Mouse (Mus musculus): Measurements from ENCODE around the gene Adh6b. TPM values are rescaled to one million over a fixed set of nuclear protein-coding genes. Genes with fewer than 3 reads are reported as not detected.

Gene Adh6b
- polyA plus RNA-seq, 1 experiment from 2014 or later, result 0.10 TPM

DNA sequence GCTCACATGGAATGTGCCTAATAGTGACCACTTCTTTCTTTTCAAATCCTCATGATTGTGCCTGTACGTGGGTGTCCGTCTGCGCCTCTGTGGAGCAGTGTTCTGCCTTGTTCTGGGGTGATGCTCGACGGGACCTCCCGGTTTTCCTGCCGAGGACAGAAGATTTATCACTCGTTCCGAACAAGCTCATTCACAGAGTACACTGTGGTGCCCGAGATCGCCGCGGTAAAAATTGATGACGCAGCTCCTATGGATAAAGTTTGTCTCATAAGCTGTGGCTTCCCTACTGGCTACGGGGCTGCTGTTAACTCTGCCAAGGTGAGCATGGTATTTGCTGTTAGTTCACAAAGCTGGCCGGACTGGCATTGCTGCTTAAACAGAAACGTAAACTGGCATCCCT lies 16.6 kb upstream of the Adh6b start:
- Histone ChIP-seq H3K27ac (no peak overlapping the region), H3K4me2 (no peak overlapping the region), H3K36me3 (no peaks in the 10 kb centered on the region), H3K9ac (no peak overlapping the region), H3K9me3 (peaks cover 6% of the 10 kb centered on the region; the same call in 1 of the 2 replicates), H3K4me3 (no peak overlapping the region), H3K27me3 (no peaks in the 10 kb centered on the region), H3K4me1 (replicated peaks) (no peaks in the 10 kb centered on the region)
- ATAC-seq (ENCODE audit: low FRiP score), result no peak
- WGBS, result 91% methylated on average over 17 of the region's 17 CpGs

DNA sequence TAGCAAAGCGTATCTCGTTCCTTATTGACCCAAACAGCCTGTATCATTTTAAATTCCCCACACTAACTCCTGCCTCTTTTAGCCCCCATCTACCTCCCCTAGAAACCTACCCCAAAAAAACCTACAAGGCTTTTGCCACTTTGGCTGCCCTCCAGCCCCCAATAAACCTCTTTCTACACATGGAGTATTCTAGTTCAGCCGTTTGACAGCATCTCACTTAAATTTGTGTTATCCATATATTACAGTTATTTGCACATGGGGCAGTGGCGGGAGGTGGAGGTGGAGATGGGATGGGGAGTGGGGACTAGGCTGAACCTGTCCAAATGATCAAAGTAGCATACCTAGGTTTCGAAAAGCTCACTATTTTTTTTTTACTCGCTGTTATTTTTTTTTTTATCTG lies 16.1 kb upstream of the Adh6b start:
- no peak overlapping the region for H3K27ac ChIP-seq
- H3K9me3 ChIP-seq, result peaks cover 6% of the 10 kb centered on the region; the same call in 1 of the 2 replicates
- no peak overlapping the region for H3K4me2 ChIP-seq
- no peak for ATAC-seq (ENCODE audit: low FRiP score)
- no peak overlapping the region for H3K9ac ChIP-seq
- WGBS, result 89% methylated on average over 6 of the region's 6 CpGs
- no peaks in the 10 kb centered on the region for H3K36me3 ChIP-seq
- no peaks in the 10 kb centered on the region for H3K27me3 ChIP-seq
- H3K4me1 ChIP-seq (replicated peaks), result no peaks in the 10 kb centered on the region
- no peak overlapping the region for H3K4me3 ChIP-seq

DNA sequence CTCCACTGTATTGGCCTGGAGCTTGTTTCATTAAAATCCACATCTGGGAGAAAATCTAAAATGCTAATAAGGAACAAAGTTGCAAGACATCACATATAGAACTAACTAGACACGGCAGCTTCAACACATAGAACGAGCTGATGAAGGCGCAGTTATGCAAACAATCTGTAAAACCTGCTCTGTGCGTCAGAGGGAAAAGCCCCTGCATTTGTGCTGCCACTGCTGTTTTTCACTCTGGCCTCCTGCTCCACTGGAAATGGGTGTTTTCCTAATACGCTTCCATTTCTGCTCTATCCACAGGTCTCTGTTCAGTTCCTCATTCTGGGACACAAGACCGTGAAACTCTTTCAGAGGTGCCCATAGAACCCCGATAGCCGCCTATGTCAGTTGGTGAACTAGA lies 7.7 kb upstream of the Adh6b start:
- H3K4me2 ChIP-seq, result no peak overlapping the region
- no peak overlapping the region for H3K27ac ChIP-seq
- H3K9ac ChIP-seq, result no peak overlapping the region
- no peaks in the 10 kb centered on the region for H3K9me3 ChIP-seq
- no peak overlapping the region for H3K4me3 ChIP-seq
- ATAC-seq (ENCODE audit: low FRiP score), result no peak
- no peaks in the 10 kb centered on the region for H3K36me3 ChIP-seq
- H3K27me3 ChIP-seq, result no peaks in the 10 kb centered on the region
- no peaks in the 10 kb centered on the region for H3K4me1 ChIP-seq (replicated peaks)
- 93% methylated on average over 8 of the region's 8 CpGs for WGBS

DNA sequence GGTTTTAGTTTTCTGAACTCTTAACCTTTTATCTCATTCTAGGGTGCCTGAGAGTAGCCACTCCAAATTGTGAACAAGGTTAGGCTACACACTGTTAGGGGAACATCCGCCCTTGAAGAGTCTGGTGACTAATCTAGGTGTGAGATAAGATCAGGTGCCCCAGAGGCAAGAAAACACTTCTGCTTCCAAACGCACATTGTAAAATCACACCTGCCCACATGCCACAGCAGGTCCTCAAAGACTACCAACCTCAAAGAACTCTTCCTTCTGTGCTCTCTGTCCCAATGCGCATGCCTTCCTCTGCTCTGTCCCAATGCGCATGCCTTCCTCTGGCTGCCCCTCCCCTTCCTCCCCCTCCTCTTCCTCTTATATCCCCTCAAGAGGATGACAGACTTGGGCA lies 7.3 kb upstream of the Adh6b start:
- no peaks in the 10 kb centered on the region for H3K36me3 ChIP-seq
- no peak overlapping the region for H3K4me2 ChIP-seq
- H3K9ac ChIP-seq, result no peak overlapping the region
- whole genome bisulfite sequencing, result 91% methylated on average over 4 of the region's 4 CpGs
- H3K4me3 ChIP-seq, result no peak overlapping the region
- no peak overlapping the region for H3K27ac ChIP-seq
- H3K4me1 ChIP-seq (replicated peaks), result no peaks in the 10 kb centered on the region
- H3K27me3 ChIP-seq, result no peaks in the 10 kb centered on the region
- no peak for ATAC-seq (ENCODE audit: low FRiP score)
- H3K9me3 ChIP-seq, result no peaks in the 10 kb centered on the region

DNA sequence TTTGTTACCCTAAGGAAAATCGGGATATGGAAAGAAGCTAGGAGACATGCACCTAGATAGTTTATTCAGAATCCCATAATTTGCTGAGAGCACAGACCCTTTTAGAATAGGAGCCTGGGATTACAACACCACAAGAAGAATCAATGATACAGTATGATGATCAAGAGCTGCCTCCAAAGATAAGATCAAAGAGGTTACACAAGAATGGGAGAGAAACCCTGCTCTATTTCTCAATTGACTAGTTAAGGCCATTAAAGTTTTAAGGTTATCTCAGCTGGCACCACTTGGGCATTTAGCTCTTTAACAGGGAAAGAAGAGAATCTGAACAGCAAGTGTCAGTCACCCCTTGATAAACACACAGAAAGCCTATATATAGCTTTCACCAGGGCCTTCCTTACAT lies 6.0 kb upstream of the Adh6b start:
- 94% methylated on average over 1 of the region's 1 CpGs for WGBS
- Histone ChIP-seq H3K9ac (no peak overlapping the region), H3K27ac (no peak overlapping the region), H3K4me1 (replicated peaks) (no peaks in the 10 kb centered on the region), H3K27me3 (no peaks in the 10 kb centered on the region), H3K4me2 (no peak overlapping the region), H3K9me3 (no peaks in the 10 kb centered on the region), H3K4me3 (no peak overlapping the region), H3K36me3 (no peaks in the 10 kb centered on the region)
- no peak for ATAC-seq (ENCODE audit: low FRiP score)

DNA sequence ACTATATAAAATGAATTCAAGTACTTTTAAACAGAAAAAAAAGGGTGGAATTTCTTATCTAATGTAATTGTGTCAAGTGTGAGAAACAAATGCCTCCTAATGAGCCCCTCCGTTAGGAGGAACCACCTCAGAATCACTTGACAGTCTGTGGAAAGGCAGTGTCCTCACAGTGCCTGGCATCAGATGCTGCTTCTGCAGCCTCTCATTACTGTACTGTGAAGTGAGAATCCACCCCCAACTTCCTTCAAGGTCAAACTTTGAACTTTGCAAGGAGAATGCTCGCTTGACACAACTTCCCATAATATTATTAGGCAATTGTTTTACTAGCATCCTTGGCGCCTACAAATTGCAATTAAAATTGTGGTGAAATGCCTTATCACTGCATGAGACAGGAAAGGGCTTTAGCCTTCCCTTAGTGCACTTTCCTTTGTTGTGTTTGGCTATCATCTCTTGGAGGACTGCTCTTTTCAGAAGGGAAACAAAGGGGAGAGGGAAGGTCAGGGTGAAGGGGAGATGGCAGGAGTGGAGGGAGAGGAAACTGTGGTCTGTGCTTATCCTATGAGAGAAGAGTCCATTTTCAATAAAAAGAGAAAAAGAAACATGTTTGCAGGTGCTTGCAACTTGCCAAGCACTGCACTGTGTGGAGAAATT lies 5.3 kb upstream of the Adh6b start:
- H3K4me1 ChIP-seq (replicated peaks), result no peaks in the 10 kb centered on the region
- no peaks in the 10 kb centered on the region for H3K36me3 ChIP-seq
- no peaks in the 10 kb centered on the region for H3K9me3 ChIP-seq
- no peak for ATAC-seq (ENCODE audit: low FRiP score)
- no peak overlapping the region for H3K4me2 ChIP-seq
- H3K4me3 ChIP-seq, result no peak overlapping the region
- H3K27ac ChIP-seq, result no peak overlapping the region
- WGBS, result 74% methylated on average over 3 of the region's 3 CpGs
- H3K27me3 ChIP-seq, result no peaks in the 10 kb centered on the region
- no peak overlapping the region for H3K9ac ChIP-seq

DNA sequence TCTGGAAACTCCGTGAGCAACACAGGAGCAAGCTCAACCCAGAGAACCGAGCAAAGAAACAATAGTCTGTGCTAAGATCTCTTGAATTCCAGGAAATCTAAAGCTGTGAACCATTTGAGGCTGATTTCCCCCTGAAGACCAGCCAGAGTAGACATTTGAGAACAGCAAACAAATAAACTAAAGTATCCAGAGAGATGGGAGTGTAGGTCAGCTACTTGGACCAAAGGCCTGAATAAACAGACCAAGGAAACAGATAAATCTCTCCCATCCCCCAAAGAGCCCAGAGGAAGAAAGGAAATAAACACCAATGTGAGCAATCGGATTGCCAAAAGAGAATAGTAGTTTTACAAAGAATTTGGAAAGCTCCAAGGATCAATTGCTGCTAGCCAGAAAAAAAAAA lies 5.5 kb downstream of the Adh6b start:
- WGBS, result 74% methylated on average over 3 of the region's 3 CpGs
- Histone ChIP-seq H3K9ac (no peak overlapping the region), H3K9me3 (no peaks in the 10 kb centered on the region), H3K4me2 (no peak overlapping the region), H3K27me3 (no peaks in the 10 kb centered on the region), H3K4me3 (no peak overlapping the region), H3K27ac (no peak overlapping the region), H3K4me1 (replicated peaks) (no peaks in the 10 kb centered on the region), H3K36me3 (no peaks in the 10 kb centered on the region)
- no peak for ATAC-seq (ENCODE audit: low FRiP score)

DNA sequence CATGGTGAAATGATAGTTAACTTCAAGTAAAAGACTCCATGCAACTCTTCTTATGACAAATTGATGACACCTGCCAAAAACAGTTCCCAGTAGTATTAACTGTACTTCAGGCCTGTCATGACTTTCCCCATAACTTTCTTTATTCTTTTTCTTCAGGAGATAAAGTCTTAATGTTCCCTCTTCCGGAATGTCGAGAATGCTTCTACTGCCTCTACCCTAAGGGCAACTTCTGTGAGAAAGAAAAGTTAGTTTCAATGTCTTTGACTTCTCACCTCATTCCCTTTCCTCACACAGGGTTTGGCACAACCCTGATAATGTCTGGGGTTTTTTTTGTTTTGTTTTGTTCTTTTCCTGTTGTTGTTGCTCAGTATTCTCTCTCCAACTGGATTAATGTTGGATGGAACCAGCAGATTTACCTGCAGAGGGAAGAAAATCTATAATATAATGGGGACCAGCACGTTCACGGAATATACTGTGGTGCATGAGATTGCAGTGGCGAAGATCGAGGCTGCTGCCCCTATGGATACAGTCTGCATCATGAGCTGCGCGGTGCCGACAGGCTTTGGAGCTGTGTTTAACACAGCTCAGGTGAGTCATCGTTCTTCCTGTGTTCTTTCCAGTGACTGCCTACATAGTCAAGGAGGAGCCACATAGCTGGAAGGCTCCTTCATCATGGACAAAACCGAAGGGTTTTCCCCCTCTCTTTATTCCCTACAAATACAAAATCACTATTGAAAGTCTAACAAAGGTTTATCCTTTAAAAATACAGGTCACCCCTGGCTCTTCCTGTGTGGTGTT lies 10.6 kb downstream of the Adh6b start:
- H3K36me3 ChIP-seq, result no peaks in the 10 kb centered on the region
- no peak overlapping the region for H3K4me2 ChIP-seq
- ATAC-seq (ENCODE audit: low FRiP score), result no peak
- no peaks in the 10 kb centered on the region for H3K9me3 ChIP-seq
- H3K4me3 ChIP-seq, result no peak overlapping the region
- H3K4me1 ChIP-seq (replicated peaks), result no peaks in the 10 kb centered on the region
- H3K9ac ChIP-seq, result no peak overlapping the region
- H3K27me3 ChIP-seq, result no peaks in the 10 kb centered on the region
- H3K27ac ChIP-seq, result no peak overlapping the region
- 97% methylated on average over 11 of the region's 11 CpGs for WGBS

DNA sequence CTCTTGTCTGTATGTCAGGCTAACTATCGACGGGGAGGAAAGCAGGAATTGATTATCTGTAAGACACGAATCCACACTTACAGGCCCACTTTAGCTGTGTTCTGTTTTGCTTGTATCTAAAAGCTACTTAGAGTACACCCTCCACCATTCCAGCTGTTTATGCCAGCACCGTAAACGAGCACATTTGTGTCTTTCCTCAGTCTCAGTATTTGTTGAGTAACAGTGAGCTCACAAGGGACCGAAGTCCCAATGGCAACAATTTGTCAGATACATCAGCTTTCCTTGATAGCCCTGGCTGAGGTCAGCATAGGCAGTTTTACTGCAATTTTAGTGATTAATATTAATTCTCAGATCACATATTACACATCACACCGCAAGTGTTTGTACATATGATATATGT lies 17.3 kb downstream of the Adh6b start:
- Histone ChIP-seq H3K27me3 (no peaks in the 10 kb centered on the region), H3K36me3 (no peaks in the 10 kb centered on the region), H3K4me1 (replicated peaks) (no peaks in the 10 kb centered on the region), H3K9ac (no peak overlapping the region), H3K4me2 (no peak overlapping the region), H3K27ac (no peak overlapping the region), H3K9me3 (no peaks in the 10 kb centered on the region), H3K4me3 (no peak overlapping the region)
- WGBS, result 91% methylated on average over 7 of the region's 7 CpGs
- ATAC-seq (ENCODE audit: low FRiP score), result no peak

DNA sequence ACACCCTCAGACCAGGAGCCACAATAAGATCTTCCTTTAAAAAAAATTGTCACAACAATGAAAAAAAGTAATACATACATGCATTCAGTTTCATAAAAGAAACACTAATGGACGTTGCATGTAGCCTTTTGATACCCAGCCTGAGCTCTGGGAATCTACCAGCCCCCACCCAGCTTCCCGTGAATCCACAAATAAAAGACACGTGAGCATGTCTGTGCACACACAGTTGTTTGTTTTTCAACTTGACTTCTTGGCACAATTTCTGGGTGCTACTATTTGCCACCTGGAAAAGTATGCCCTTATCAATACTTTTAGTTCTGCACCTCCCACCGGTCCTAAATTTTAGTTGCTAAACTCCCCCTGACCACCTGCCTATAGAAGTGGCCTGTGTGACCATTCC lies 19.1 kb downstream of the Adh6b start:
- no peaks in the 10 kb centered on the region for H3K4me1 ChIP-seq (replicated peaks)
- no peak overlapping the region for H3K9ac ChIP-seq
- no peaks in the 10 kb centered on the region for H3K9me3 ChIP-seq
- no peak for ATAC-seq (ENCODE audit: low FRiP score)
- H3K4me2 ChIP-seq, result no peak overlapping the region
- no peak overlapping the region for H3K27ac ChIP-seq
- no peak overlapping the region for H3K4me3 ChIP-seq
- no peaks in the 10 kb centered on the region for H3K27me3 ChIP-seq
- 82% methylated on average over 4 of the region's 4 CpGs for WGBS
- no peaks in the 10 kb centered on the region for H3K36me3 ChIP-seq

DNA sequence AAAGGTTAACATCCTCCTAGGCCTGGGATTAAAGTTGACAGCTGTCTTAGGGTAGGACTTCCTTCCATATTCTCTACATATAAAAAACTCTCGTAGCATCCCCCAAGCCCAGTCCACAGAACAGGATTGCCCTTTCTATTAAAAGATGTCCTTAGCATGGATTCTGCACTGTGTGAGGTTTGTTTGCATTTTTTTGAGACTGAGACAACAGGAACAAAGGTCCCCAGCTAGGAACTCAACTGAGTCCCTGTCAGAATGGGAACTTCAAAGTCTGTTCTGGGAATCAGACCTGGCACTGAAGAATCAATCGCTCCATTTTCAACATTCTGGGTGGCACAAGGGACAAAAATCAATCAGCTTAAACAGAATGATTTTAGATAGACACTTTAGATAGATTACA lies 21.3 kb downstream of the Adh6b start:
- ATAC-seq (ENCODE audit: low FRiP score), result no peak
- Histone ChIP-seq H3K27ac (no peak overlapping the region), H3K4me1 (replicated peaks) (no peaks in the 10 kb centered on the region), H3K9ac (no peak overlapping the region), H3K27me3 (no peaks in the 10 kb centered on the region), H3K4me2 (no peak overlapping the region), H3K9me3 (no peaks in the 10 kb centered on the region), H3K36me3 (no peaks in the 10 kb centered on the region), H3K4me3 (no peak overlapping the region)
- 83% methylated on average over 2 of the region's 2 CpGs for WGBS

DNA sequence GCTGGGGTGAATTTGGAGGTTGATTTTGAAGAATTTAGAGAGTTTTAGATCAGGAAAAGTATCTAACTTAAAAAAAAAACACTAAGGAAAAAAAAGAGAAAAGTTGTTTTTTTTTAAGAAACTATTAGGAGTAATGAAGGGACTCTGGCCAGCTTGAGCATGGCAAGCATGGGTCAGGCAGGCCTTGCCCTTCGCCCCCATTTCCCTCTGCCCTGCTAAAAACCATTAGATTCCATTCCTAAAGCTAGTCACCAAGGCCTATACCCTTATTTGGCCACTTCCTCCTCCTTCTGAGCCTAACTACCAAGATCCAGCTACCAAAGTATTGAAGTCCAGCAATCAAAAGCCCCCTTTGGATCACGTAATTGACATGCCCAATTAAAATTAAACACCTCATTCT lies 24.6 kb downstream of the Adh6b start:
- no peaks in the 10 kb centered on the region for H3K4me1 ChIP-seq (replicated peaks)
- no peak overlapping the region for H3K4me2 ChIP-seq
- ATAC-seq (ENCODE audit: low FRiP score), result no peak
- H3K27me3 ChIP-seq, result no peaks in the 10 kb centered on the region
- no peaks in the 10 kb centered on the region for H3K36me3 ChIP-seq
- no peaks in the 10 kb centered on the region for H3K9me3 ChIP-seq
- no peak overlapping the region for H3K4me3 ChIP-seq
- WGBS, result 92% methylated on average over 2 of the region's 2 CpGs
- H3K27ac ChIP-seq, result no peak overlapping the region
- no peak overlapping the region for H3K9ac ChIP-seq

DNA sequence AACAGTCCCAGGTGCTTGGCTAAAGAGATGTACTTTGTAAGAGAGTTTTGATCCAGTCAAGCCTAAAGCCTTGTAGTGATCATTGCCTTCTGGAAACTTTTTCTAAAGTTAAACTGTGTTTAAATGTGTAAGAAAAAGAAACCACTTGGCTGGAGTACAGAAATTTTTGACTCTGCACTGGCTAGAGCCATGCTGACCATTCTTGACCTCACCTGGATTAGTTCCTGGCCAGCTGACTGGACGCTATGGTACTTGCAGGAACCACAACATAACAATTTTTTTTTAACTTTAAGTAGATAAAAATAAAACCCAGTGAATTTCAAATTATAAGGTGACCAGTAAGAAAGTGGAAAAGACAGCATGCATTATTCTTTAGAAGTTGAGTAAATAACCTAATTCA lies 28.0 kb downstream of the Adh6b start:
- WGBS, result 85% methylated on average over 1 of the region's 1 CpGs
- Histone ChIP-seq H3K4me3 (no peak overlapping the region), H3K27me3 (no peaks in the 10 kb centered on the region), H3K36me3 (no peaks in the 10 kb centered on the region), H3K9me3 (no peaks in the 10 kb centered on the region), H3K27ac (no peak overlapping the region), H3K9ac (no peak overlapping the region), H3K4me1 (replicated peaks) (no peaks in the 10 kb centered on the region), H3K4me2 (no peak overlapping the region)
- no peak for ATAC-seq (ENCODE audit: low FRiP score)

Measured in hindbrain, embryonic 13.5 days (tissue).